Mouse (Mus musculus): ENCODE data around the gene Slc25a38. TPM values are rescaled to one million over a fixed set of nuclear protein-coding genes. Genes with fewer than 3 reads are reported as not detected.
A peak's percentile ranks its signal among the peaks of the same experiment; 100 is the strongest.

Slc25a38 gene
- total RNA-seq, 2 experiments from 2014 or later, result 18.9 to 21.1 TPM

DNA sequence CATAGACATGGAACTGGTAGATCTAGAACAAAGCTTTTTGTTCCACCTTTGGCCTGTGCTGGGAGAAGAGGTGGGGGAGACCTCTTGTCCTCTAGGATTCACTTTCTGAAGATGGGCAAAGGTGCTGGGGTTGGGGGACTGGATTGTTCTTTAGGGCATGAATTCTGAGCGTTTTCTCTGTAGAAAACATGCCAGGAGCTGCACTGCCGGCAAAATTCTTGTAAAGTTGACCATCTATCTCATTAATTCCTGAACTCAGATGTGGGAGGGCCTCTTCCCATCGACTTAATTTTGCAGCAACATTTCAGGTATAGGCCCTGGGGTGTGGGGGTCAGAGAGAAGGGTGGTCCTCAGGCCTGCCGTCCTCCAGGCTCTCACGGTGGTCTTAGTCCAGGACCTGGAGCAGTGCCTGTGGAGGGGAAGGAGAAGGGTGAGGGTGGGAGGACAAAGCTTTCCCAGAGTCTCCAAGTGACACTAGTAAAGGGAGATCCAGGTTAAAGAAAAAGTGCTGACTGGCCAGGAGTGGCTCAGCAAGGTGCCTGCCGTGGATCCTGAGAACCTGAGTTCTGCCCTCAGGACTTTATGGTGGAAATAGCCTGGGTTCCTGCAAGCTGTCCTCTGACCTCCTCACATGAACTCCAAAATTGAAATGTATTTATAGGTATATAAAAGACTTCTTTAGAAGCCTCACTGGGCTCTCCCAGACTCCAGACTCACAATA lies 23.7 kb downstream of the Slc25a38 start:
- intact Hi-C loops (cut with DNase I), result no loop called here

DNA sequence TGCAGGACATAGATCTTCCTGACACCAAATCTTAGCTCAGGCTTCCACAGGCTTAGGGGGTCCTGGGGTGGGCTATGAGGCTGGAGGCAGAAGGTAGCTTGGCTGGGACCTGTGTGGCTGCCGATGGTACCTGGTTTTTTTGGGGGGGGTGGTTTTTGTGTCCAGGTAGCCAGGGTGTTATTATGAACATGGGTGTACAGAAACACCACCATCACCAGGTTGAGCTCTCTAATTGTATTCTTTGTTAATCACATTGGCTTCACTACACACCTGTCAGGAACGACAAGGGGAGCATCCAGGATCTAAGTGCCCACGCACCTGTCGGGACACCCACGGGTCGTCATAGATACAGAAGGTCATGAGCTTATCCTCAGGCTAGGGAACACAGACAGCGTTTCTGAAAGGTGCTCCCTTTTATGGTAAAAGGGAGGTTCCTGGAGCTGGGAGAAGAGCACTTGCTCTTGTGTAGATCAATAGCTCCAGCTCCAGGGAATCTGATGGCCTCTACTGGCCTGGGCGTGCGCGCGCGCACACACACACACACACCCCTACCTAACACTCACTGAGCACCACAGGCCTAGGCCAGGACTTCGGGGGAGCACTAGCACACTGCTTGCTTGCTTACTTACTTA lies 24.5 kb downstream of the Slc25a38 start:
- DNase-seq, result no peak
- intact Hi-C loops (cut with DNase I), result loop anchor here (5.0 kb wide), 1 partner anchor 358 kb away; the partner anchor contains the start of gene Eif1b

More for the DNA sequence above, 23.7 kb downstream of the Slc25a38 start:
- no peak for DNase-seq

DNA sequence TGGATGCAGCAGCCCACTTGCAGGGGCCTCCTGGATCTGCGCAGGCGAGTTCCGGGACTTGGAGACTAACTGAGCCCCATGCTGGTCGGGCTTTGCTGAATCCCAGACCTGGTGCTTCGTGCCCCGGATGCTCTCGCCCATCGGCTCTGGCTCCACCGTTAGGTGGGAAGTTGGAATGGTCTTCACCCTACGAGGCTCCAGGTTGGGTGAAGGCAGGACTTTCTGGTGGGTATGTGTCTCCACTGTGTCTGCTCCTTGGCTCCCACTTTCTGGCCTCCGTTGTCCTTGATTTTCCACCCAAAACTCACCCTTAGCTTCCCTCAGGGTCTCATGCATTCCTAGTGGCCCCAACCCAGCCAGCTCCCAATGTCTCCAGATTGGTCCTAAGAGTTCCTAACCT lies 25.3 kb downstream of the Slc25a38 start:
- intact Hi-C loops (cut with DNase I), result loop anchor here (5.0 kb wide), 1 partner anchor 357 kb away; the partner anchor contains the start of gene Eif1b
- no peak for DNase-seq

DNA sequence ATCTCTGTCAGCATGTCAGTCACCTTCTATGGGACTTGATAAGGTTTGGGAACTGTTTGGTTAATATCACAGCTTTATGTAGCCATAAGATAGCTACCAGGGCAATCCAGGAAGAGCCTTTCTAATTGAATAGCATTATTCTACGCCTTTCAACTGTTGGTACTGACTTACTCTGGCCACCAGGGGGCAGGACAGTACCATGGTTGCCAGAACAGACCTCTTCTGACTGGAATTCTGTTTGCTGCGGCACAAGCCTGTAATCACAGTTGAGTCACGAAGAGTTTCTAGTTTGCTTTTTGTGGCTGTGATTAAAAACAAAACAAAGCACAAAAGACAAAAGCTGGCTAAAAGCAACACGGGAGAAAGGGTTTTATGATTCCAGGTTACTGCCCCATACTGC lies 30.5 kb downstream of the Slc25a38 start:
- DNase-seq, result peak; percentile 72 to 81
- intact Hi-C loops (cut with DNase I), result loop anchor here (1.0 to 5.0 kb wide), 3 partner anchors 31 to 284 kb away; no protein-coding TSS in a partner anchor

DNA sequence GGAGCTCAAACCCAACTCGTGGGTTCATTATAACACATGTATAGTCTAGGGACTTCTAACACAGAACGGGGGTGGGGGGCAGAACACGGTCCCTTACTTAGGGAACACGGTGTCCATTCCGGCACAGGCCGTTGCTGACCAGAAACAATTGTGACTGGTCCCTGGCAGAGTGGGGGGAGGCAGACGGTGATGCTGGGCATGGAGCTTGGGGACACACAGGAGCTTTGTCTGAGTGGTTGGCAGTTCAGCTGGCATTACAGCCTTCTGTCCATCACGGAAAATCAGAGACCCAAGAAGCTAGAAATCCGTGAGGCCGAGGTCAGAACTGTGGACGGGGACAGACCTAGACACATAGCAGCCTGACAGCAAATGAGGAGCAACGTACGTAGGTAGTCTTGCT lies 34.3 kb downstream of the Slc25a38 start:
- intact Hi-C loops (cut with DNase I), result loop anchor here (5.0 kb wide), 1 partner anchor 233 kb away; no protein-coding TSS in a partner anchor
- no peak for DNase-seq

DNA sequence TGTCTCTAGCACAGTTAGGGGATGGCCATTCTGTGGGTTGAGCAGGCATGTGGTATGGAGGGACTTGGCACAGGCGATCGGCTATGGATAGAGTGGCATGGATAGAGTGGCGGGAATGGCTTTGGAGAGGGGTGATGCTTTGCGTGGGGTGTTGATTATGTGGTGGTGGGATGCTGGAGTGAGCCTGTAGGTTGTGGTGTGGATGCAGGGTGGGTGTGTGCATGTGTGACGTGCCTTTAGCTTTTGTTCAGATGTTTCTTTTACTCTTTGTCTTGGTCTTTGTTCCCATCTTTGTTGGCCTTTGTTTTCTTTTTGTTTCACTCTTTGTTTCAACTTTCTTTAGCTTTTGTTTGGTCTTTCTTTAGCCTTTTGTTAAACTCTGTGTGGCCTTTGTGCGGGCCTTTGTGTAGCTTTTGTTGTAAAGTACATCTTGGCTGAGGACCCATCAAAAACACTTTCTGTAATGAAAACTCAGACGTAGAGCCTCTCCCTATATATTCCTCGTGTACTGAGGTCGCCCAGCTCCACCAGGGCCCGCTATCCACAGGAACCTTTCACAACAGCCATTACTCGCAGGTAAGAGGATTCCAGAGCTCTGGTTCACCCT lies 39.2 kb downstream of the Slc25a38 start, which contains the start of gene Mobp:
Gene Mobp (plus strand): TSS at position 486 of the 607 bp plus-strand sequence.
- no peak for DNase-seq
- intact Hi-C loops (cut with DNase I), result no loop called here

DNA sequence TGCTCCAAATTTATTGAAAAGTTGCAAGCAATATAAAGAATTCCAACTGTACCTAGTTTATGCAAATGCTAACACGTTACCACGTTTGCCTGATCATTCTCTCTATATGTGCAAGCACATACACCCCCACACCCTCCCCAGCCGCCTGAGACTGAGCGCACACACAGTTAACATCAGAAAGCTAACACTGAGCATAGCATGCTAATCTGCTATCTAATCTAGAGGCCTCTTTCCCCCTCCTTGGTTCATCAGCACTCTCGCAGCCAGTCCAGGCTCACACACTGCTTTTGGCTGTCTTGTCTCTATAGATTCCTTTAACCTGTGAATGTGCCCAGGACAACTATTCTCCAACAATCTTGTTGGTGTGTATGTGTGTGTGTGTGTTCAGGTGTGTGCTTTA lies 41.0 kb downstream of the Slc25a38 start:
- DNase-seq, result no peak
- intact Hi-C loops (cut with DNase I), result no loop called here

DNA sequence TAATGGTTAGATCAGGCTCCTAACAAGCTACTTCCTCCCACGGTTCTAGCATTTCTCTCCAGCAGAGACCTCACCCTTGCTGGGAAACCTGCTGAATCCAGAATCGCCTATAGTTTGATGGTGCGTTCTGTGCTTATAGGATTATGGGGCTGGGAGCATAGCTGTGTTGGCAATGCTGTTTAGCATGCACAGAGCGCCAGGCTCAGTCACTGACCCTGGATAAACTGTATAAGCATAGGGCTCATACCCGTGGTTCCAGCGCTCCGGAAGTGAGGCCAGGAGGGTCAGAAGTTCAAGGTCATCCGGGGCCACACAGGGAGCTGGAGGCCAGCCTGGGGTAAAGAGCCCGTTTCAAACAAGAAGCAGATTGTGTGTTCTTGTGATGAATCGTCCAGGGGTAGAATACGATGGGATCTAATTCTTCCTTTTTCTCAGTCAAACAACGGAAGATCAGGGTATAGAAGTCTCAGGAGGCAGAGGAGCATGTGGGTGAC lies 41.8 kb downstream of the Slc25a38 start:
- intact Hi-C loops (cut with DNase I), result no loop called here
- DNase-seq, result no peak

DNA sequence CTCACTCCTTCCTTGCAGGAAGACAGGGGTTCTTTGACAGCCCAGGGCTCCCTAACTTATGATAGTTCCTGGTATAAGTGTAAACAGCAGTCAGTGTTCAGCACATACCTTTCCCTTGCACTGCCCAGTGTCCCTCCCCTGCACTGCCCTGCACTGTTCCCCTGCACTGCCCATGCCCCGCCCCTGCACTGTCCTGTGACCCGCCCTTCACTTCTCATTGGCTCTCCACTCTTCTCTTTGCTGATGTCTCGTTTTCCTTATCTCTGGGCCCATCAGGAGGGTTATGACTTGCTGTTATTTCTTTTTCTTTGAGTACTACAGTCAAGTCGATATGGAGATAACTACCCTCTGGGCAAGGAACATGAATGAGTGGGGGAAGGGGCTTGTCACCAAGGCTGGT lies 47.9 kb downstream of the Slc25a38 start:
- intact Hi-C loops (cut with DNase I), result no loop called here
- DNase-seq, result no peak

DNA sequence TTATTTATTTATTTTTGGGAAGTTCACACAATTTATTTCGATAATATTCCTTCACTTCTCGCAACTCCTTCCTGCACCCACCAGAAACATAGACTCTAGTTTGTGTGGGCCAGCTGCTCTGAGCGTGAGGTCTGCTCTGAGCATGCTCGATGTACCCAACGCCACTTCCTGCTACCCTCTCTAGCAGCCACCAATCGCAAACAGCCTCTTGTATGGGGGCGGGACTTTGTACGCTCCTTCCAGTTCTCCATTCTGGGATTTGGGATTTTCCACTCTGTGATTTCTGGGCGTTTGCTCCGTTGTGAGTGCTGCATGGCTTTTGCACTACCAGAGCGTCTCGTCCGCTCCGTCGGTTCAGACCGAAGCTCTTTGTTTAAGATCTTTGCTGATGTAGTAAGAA lies 53.7 kb downstream of the Slc25a38 start:
- intact Hi-C loops (cut with DNase I), result no loop called here
- no peak for DNase-seq

DNA sequence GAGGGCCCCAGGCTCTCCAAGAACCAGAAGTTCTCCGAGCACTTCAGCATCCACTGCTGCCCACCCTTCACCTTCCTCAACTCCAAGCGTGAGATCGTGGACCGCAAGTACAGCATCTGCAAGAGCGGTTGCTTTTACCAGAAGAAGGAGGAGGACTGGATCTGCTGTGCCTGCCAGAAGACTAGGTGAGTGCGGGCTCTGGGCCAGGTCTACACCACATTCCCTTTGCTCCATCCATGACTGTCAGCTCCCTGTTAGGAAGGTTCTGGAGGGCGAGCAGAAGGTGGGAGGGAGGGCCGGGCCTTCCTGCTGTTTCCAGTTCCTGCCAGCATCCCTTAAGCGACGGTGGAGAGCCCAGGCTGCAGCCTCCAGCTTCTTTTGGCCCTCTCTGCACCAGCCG lies 57.7 kb downstream of the Slc25a38 start:
- intact Hi-C loops (cut with DNase I), result no loop called here

DNA sequence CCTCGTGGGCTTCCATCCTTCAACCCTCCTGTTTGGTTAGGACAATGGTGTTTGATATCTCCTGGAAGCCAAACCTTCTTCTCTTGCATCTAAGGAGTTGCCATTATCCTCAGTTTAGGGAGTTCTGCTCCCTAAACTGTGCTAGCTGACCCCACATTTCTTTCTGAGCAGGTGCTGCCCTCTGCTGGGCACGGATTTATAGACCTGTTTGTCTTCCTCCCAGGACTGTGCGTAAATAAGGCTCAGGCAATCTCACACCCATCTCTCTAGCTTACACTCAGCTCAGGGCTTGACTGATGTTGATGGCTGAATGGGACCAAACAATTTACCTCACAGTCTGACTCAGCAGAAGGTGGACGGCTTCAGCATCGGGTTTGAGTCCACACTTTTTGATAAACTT lies 61.1 kb downstream of the Slc25a38 start:
- intact Hi-C loops (cut with DNase I), result loop anchor here (1.0 to 2.0 kb wide), 2 partner anchors 31 to 60 kb away; partner anchors contain the start of gene Slc25a38
- DNase-seq, result peak; percentile 41 to 65

More for the DNA sequence above, 57.7 kb downstream of the Slc25a38 start:
- DNase-seq, result no peak

Other genes starting within 250 kb of the Slc25a38 start
- gene Wdr48, start 215.5 kb upstream of the Slc25a38 start, total RNA-seq (2021), result 10 to 100 TPM; 27.6 to 29.2 TPM
- 10 to 100 TPM; 30.2 to 30.6 TPM for gene Gorasp1, start 172.8 kb upstream of the Slc25a38 start, total RNA-seq (2021)
- gene Ttc21a, start 172.8 kb upstream of the Slc25a38 start, total RNA-seq (2021), result not detected
- 10 to 100 TPM; 11.1 to 29.3 TPM for gene Csrnp1, start 125.7 kb upstream of the Slc25a38 start, total RNA-seq (2021)
- 100 to 1,000 TPM; 122 to 127 TPM for gene Xirp1, start 86.8 kb upstream of the Slc25a38 start, total RNA-seq (2021)
- gene Cx3cr1, start 40.5 kb upstream of the Slc25a38 start, total RNA-seq (2021), result 1 to 10 TPM; 3.1 to 5.4 TPM
- gene Ccr8, start 18.3 kb upstream of the Slc25a38 start, total RNA-seq (2021), result not detected
- gene Rpsa, start 17.3 kb downstream of the Slc25a38 start, total RNA-seq (2021), result 100 to 1,000 TPM; 494 to 510 TPM
- not detected for gene Mobp, start 39.3 kb downstream of the Slc25a38 start, total RNA-seq (2021)
- gene Myrip, start 191.1 kb downstream of the Slc25a38 start, total RNA-seq (2021), result 1 to 10 TPM; 4.6 to 5.5 TPM

All from heart, postnatal 36 days (tissue).